Mouse (Mus musculus) hindbrain, embryonic 16.5 days (tissue): Measurements from ENCODE around the gene Nars2. TPM values are rescaled to one million over a fixed set of nuclear protein-coding genes. Genes with fewer than 3 reads are reported as not detected.

Experiments used
- ATAC-seq: fragments of 200-750 bp; cut with Nextera tagmentation; 2 replicates; pipeline ENCODE4 v1.8.0; 2017; ENCODE audit warnings: moderate TSS enrichment, moderate library complexity
- H3K27ac ChIP-seq: fragments of 300-500 bp; sonication (generic); 2 replicates; pipeline ENCODE4 v1.5.1; 2014; ENCODE audit warnings: low read depth, mild to moderate bottlenecking, control low read depth, low read length, moderate library complexity
- H3K27me3 ChIP-seq: fragments of 300-500 bp; sonication (generic); replicated peaks from 2 replicates; pipeline ENCODE4 v1.6.1; 2014; ENCODE audit warnings: low read length; ENCODE audit not compliant: control insufficient read depth, insufficient read depth
- H3K36me3 ChIP-seq: fragments of 300-500 bp; sonication (generic); 2 replicates; pipeline ENCODE4 v1.6.1; 2014; ENCODE audit warnings: mild to moderate bottlenecking, low read length, moderate library complexity, mixed read lengths; ENCODE audit not compliant: control insufficient read depth, insufficient read depth
- H3K4me1 ChIP-seq: fragments of 300-500 bp; sonication (generic); 2 replicates; pipeline ENCODE4 v1.6.1; 2014; ENCODE audit warnings: low read depth, low read length; ENCODE audit not compliant: control insufficient read depth, insufficient read depth
- H3K4me2 ChIP-seq: fragments of 300-500 bp; sonication (generic); 2 replicates; pipeline ENCODE4 v1.6.1; 2014; ENCODE audit warnings: mild to moderate bottlenecking, low read length, control low read depth, moderate library complexity
- H3K4me3 ChIP-seq: fragments of 300-500 bp; sonication (generic); 2 replicates; pipeline ENCODE4 v1.5.1; 2014; ENCODE audit warnings: mild to moderate bottlenecking, low read length, control low read depth, moderate library complexity
- H3K9ac ChIP-seq: fragments of 300-500 bp; sonication (generic); 2 replicates; pipeline ENCODE4 v1.6.1; 2014; ENCODE audit warnings: low read depth, mild to moderate bottlenecking, control low read depth, low read length, moderate library complexity
- H3K9me3 ChIP-seq: fragments of 300-500 bp; sonication (generic); 2 replicates; pipeline ENCODE4 v1.6.1; 2014; ENCODE audit warnings: mild to moderate bottlenecking, low read length, moderate library complexity; ENCODE audit not compliant: control insufficient read depth
- WGBS: fragments of 180-500 bp; shearing (Covaris S2); extraction: QIAGEN DNeasy Blood & Tissue Kit; methylation state at CpG from one replicate; pipeline ENCODE4 v1.1.7; 2014; 5-methylcytosine and 5-hydroxymethylcytosine counted together
- polyA plus RNA-seq: library from polyadenylated mRNA; unstranded; fragments of >200 nt; fragmentation: Nextera tagmentation; extraction: Ambion mirVana; gene quantifications from 2 replicates; pipeline ENCODE4 v1.2.1, GENCODE M21; 2015

The Nars2 gene
- polyA plus RNA-seq, 1 experiment from 2014 or later, result 16.9 TPM

DNA sequence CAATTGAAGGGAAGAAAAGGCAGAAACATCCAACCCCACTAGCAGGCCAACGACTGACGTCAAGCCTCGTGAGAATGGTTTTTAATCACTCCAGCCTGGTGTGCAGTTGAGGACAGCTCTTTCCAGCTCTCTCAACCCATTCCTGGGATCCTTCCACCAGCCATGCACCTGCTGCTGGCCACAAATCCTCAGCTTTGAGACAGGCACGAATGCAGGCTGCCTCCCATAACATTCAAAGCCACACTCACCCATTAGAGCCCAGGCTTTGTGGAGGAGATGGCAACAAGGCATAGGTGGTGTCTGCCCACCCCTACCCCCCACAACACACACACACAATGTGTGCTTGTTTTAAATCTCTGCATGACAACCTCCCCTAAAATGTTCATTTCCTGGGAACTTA, 127.4 kb downstream of the Nars2 start:
- Histone ChIP-seq H3K27ac (no peak overlapping the region), H3K36me3 (no peaks in the 10 kb centered on the region), H3K4me3 (no peak overlapping the region), H3K27me3 (no peaks in the 10 kb centered on the region), H3K4me1 (peaks cover 9% of the 10 kb centered on the region), H3K4me2 (no peak overlapping the region), H3K9me3 (no peaks in the 10 kb centered on the region), H3K9ac (no peak overlapping the region)
- WGBS, result 45% methylated on average over 4 of the region's 4 CpGs
- ATAC-seq, result no peak

DNA sequence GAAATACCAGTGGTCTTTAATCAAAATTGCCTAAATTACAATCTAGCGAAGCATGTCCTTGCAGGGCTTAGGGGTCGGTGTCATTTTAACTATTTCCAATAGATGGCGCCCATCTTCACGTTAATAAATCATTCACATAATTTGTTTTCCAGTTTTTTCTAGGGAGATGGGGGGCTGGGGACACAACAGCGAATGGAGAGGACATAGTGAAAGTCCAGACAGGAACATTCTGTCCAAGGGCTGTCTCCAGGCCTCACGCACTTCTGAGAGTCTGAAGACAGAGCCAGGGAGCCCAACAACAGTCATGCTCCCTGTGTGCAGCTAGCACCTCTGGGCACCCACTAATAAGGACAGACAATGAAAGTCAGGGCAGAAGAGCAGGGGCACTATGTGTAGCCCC, 127.8 kb downstream of the Nars2 start:
- H3K36me3 ChIP-seq, result no peaks in the 10 kb centered on the region
- H3K4me1 ChIP-seq, result peaks cover 9% of the 10 kb centered on the region
- no peak for ATAC-seq
- no peak overlapping the region for H3K4me2 ChIP-seq
- H3K9ac ChIP-seq, result no peak overlapping the region
- H3K4me3 ChIP-seq, result no peak overlapping the region
- 13% methylated on average over 6 of the region's 6 CpGs for WGBS
- H3K27ac ChIP-seq, result no peak overlapping the region
- H3K9me3 ChIP-seq, result no peaks in the 10 kb centered on the region
- no peaks in the 10 kb centered on the region for H3K27me3 ChIP-seq

DNA sequence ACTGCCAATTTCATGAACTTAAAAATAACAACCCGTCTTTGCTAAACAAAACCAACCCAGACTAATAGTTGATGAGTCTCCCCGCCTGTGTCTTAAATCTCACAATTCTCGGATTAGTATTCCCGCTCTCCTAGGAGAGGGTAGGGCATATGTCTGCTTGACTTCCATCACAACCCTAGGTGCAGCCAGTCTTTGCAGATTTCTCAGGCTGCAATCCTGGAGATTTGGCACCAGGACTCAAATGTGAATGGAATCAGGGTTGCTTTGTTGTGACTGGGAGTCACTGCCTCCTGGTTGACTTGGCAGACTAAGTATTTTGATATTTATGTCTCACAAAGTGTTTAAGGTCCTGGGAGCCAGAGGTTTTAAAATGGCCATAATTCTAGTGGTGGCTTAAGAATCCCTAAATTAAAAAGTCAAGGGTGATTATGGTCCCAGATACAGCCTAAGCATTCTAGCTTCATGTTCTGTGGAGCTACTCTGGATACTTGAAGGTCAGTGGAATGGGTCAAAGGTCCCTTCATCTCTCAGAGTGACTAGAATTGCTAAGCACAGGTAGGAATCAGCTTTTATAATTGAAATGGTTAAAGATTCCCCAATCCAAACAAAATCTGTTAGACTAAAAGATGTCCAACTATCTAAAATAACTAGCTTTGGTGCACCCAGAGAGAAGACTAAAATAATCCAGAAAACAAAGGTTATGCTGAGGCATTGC, 128.5 kb downstream of the Nars2 start:
- WGBS, result 79% methylated on average over 4 of the region's 4 CpGs
- ATAC-seq, result no peak
- H3K27me3 ChIP-seq, result no peaks in the 10 kb centered on the region
- no peak overlapping the region for H3K27ac ChIP-seq
- no peaks in the 10 kb centered on the region for H3K36me3 ChIP-seq
- H3K9ac ChIP-seq, result no peak overlapping the region
- no peaks in the 10 kb centered on the region for H3K9me3 ChIP-seq
- H3K4me2 ChIP-seq, result no peak overlapping the region
- no peak overlapping the region for H3K4me3 ChIP-seq
- peaks cover 9% of the 10 kb centered on the region for H3K4me1 ChIP-seq

- Histone ChIP-seq H3K4me2 (peak overlapping the region; percentile 86), H3K4me3 (peak overlapping the region; percentile 93), H3K27me3 (no peaks in the 10 kb centered on the region), H3K9me3 (no peaks in the 10 kb centered on the region), H3K4me1 (peaks cover 9% of the 10 kb centered on the region), H3K9ac (peak overlapping the region; percentile 94; the same call in 1 of the 2 replicates), H3K27ac (peak overlapping the region; percentile 86), H3K36me3 (no peaks in the 10 kb centered on the region)
- no peak for ATAC-seq
- WGBS, result 37% methylated on average over 4 of the region's 4 CpGs
These were observed 129.4 kb downstream of the Nars2 start for GRCm38 (mm10) chr7:97080621-97081241.

GRCm38 (mm10) chr7:97081242-97081958, 130.1 kb downstream of the Nars2 start, which contains the start of gene Gab2:
Gene Gab2, plus strand, starts transcription at chr7:97081586.
- ATAC-seq, result peak; percentile 82
- Histone ChIP-seq H3K4me3 (peak within 1 kb of the TSS; percentile 93), H3K27ac (peak within 1 kb of the TSS; percentile 86), H3K4me1 (peaks cover 9% of the 10 kb centered on the region), H3K4me2 (peak within 1 kb of the TSS; percentile 86), H3K36me3 (no peaks in the 10 kb centered on the region), H3K9ac (peak within 1 kb of the TSS; percentile 94), H3K27me3 (no peaks in the 10 kb centered on the region), H3K9me3 (no peaks in the 10 kb centered on the region)
- WGBS, result under 1% methylated on average over 44 of the region's 83 CpGs

GRCm38 (mm10) chr7:97081959-97082218, 130.6 kb downstream of the Nars2 start:
- Histone ChIP-seq H3K27ac (peak overlapping the region; percentile 86), H3K4me2 (peak overlapping the region; percentile 86), H3K9me3 (no peaks in the 10 kb centered on the region), H3K9ac (peak overlapping the region; percentile 94), H3K4me1 (peaks cover 9% of the 10 kb centered on the region), H3K4me3 (peak overlapping the region; percentile 93), H3K36me3 (no peaks in the 10 kb centered on the region), H3K27me3 (no peaks in the 10 kb centered on the region)
- ATAC-seq, result no peak; the same call in 1 of the 2 replicates
- 1% methylated on average over 18 of the region's 38 CpGs for WGBS

GRCm38 (mm10) chr7:97082219-97083101, 131.2 kb downstream of the Nars2 start:
- peak; percentile 60 for ATAC-seq
- no peaks in the 10 kb centered on the region for H3K36me3 ChIP-seq
- H3K27me3 ChIP-seq, result no peaks in the 10 kb centered on the region
- H3K9me3 ChIP-seq, result no peaks in the 10 kb centered on the region
- peak overlapping the region; percentile 94 for H3K9ac ChIP-seq
- H3K4me1 ChIP-seq, result peaks cover 9% of the 10 kb centered on the region
- H3K4me2 ChIP-seq, result peak overlapping the region; percentile 86
- under 1% methylated on average over 35 of the region's 40 CpGs for WGBS
- H3K4me3 ChIP-seq, result peak overlapping the region; percentile 93
- peak overlapping the region; percentile 86 for H3K27ac ChIP-seq

- H3K9me3 ChIP-seq, result no peaks in the 10 kb centered on the region
- H3K4me1 ChIP-seq, result peaks cover 9% of the 10 kb centered on the region
- H3K27me3 ChIP-seq, result no peaks in the 10 kb centered on the region
- H3K4me2 ChIP-seq, result peak overlapping the region; percentile 86
- 88% methylated on average over 9 of the region's 9 CpGs for WGBS
- ATAC-seq, result no peak
- H3K9ac ChIP-seq, result no peak overlapping the region
- no peak overlapping the region for H3K27ac ChIP-seq
- H3K36me3 ChIP-seq, result no peaks in the 10 kb centered on the region
- H3K4me3 ChIP-seq, result no peak overlapping the region
These were observed 132.3 kb downstream of the Nars2 start for GRCm38 (mm10) chr7:97083579-97083978.
